Mouse (Mus musculus) ES-Bruce4 (cell line): Measurements from ENCODE around the gene Lancl3. TPM values are rescaled to one million over a fixed set of nuclear protein-coding genes. Genes with fewer than 3 reads are reported as not detected.

Experiments used
- H3K27ac ChIP-seq: 2 replicates; pipeline ENCODE4 v1.5.1; 2012; ENCODE audit warnings: low read length, inconsistent platforms; ENCODE audit not compliant: insufficient read depth
- H3K27me3 ChIP-seq: 2 replicates; pipeline ENCODE4 v1.6.1; 2012; ENCODE audit warnings: mild to moderate bottlenecking, low read length, inconsistent platforms; ENCODE audit not compliant: control insufficient read depth, poor library complexity, insufficient read depth, severe bottlenecking
- H3K36me3 ChIP-seq: 2 replicates; pipeline ENCODE4 v1.6.1; 2012; ENCODE audit warnings: inconsistent platforms, mild to moderate bottlenecking, low read length, moderate library complexity; ENCODE audit not compliant: control insufficient read depth, poor library complexity, insufficient read depth, severe bottlenecking
- H3K4me1 ChIP-seq: one replicate; pipeline ENCODE4 v1.8.1; 2011; ENCODE audit warnings: low read length; ENCODE audit not compliant: control insufficient read depth, insufficient read depth
- H3K4me3 ChIP-seq: 2 replicates; pipeline ENCODE4 v1.5.1; 2011; ENCODE audit warnings: low read depth, mild to moderate bottlenecking, low read length
- H3K9ac ChIP-seq: 2 replicates; pipeline ENCODE4 v1.6.1; 2012; ENCODE audit warnings: low read depth, mild to moderate bottlenecking, inconsistent platforms; ENCODE audit not compliant: poor library complexity, severe bottlenecking
- H3K9me3 ChIP-seq: replicated peaks from 2 replicates; pipeline ENCODE4 v1.6.1; 2012; ENCODE audit warnings: mild to moderate bottlenecking, low read length, inconsistent platforms; ENCODE audit not compliant: control insufficient read depth, poor library complexity, insufficient read depth, severe bottlenecking
- CTCF ChIP-seq: IDR thresholded peaks from one replicate; pipeline ENCODE4 v1.8.1; 2011; ENCODE audit warnings: low read depth, low read length
- EP300 ChIP-seq: IDR thresholded peaks from 2 replicates; pipeline ENCODE4 v1.6.1; 2011; ENCODE audit warnings: low read depth, low read length; ENCODE audit not compliant: insufficient read depth
- POLR2A ChIP-seq: IDR thresholded peaks from one replicate; pipeline ENCODE4 v1.8.1; 2011; ENCODE audit warnings: low read length; ENCODE audit not compliant: insufficient read depth
- polyA plus RNA-seq: library from polyadenylated mRNA; stranded (reverse); fragments of >200 nt; gene quantifications from 2 replicates; pipeline ENCODE4 v1.2.4, GENCODE M21; 2011; ENCODE audit warnings: low read depth; ENCODE audit not compliant: missing spikeins, insufficient read depth, insufficient read length

Gene Lancl3
- polyA plus RNA-seq, 1 experiment, result 0.49 TPM

GRCm38 (mm10) chrX:9227105-9227504 lies 27.4 kb downstream of the Lancl3 start:
- no peaks in the 10 kb centered on the region for H3K4me1 ChIP-seq
- no peak overlapping the region for H3K27ac ChIP-seq
- H3K4me3 ChIP-seq, result no peak overlapping the region
- H3K9ac ChIP-seq, result no peak overlapping the region
- H3K27me3 ChIP-seq, result no peaks in the 10 kb centered on the region
- H3K9me3 ChIP-seq, result no peaks in the 10 kb centered on the region
- no peaks in the 10 kb centered on the region for H3K36me3 ChIP-seq
- no peak for TF ChIP-seq EP300
- TF ChIP-seq POLR2A, result no peak
- no peak for TF ChIP-seq CTCF

GRCm38 (mm10) chrX:9240737-9241591 lies 41.3 kb downstream of the Lancl3 start:
- H3K27me3 ChIP-seq, result no peaks in the 10 kb centered on the region
- H3K9ac ChIP-seq, result no peak overlapping the region
- H3K4me1 ChIP-seq, result peaks cover 2% of the 10 kb centered on the region
- H3K9me3 ChIP-seq, result no peaks in the 10 kb centered on the region
- H3K36me3 ChIP-seq, result no peaks in the 10 kb centered on the region
- no peak overlapping the region for H3K4me3 ChIP-seq
- no peak for TF ChIP-seq CTCF
- no peak for TF ChIP-seq EP300
- no peak for TF ChIP-seq POLR2A
- H3K27ac ChIP-seq, result no peak overlapping the region

GRCm38 (mm10) chrX:9243381-9243864 lies 43.7 kb downstream of the Lancl3 start:
- H3K4me3 ChIP-seq, result no peak overlapping the region
- no peaks in the 10 kb centered on the region for H3K27me3 ChIP-seq

GRCm38 (mm10) chrX:9244603-9245336 lies 45.1 kb downstream of the Lancl3 start:
- no peak for TF ChIP-seq POLR2A
- no peak for TF ChIP-seq CTCF
- TF ChIP-seq EP300, result no peak
- Histone ChIP-seq H3K9me3 (no peaks in the 10 kb centered on the region), H3K36me3 (no peaks in the 10 kb centered on the region), H3K4me3 (no peak overlapping the region), H3K9ac (no peak overlapping the region), H3K27ac (no peak overlapping the region), H3K4me1 (peaks cover 2% of the 10 kb centered on the region), H3K27me3 (no peaks in the 10 kb centered on the region)

More at GRCm38 (mm10) chrX:9243381-9243864, 43.7 kb downstream of the Lancl3 start:
- no peak for TF ChIP-seq EP300
- TF ChIP-seq POLR2A, result no peak
- no peak for TF ChIP-seq CTCF
- Histone ChIP-seq H3K27ac (no peak overlapping the region), H3K36me3 (no peaks in the 10 kb centered on the region), H3K4me1 (peaks cover 2% of the 10 kb centered on the region), H3K9ac (no peak overlapping the region), H3K9me3 (no peaks in the 10 kb centered on the region)

GRCm38 (mm10) chrX:9248911-9249310 lies 49.2 kb downstream of the Lancl3 start:
- Histone ChIP-seq H3K27me3 (no peaks in the 10 kb centered on the region), H3K27ac (no peak overlapping the region), H3K9me3 (no peaks in the 10 kb centered on the region), H3K4me1 (no peaks in the 10 kb centered on the region), H3K4me3 (no peak overlapping the region), H3K36me3 (no peaks in the 10 kb centered on the region), H3K9ac (no peak overlapping the region)
- TF ChIP-seq CTCF (no peak), POLR2A (no peak)

GRCm38 (mm10) chrX:9253990-9254389 lies 54.3 kb downstream of the Lancl3 start:
- H3K9me3 ChIP-seq, result no peaks in the 10 kb centered on the region
- H3K4me3 ChIP-seq, result no peak overlapping the region
- no peaks in the 10 kb centered on the region for H3K27me3 ChIP-seq
- TF ChIP-seq POLR2A (no peak), EP300 (no peak), CTCF (no peak)
- peak overlapping the region; percentile 36; the same call in 1 of the 2 replicates for H3K27ac ChIP-seq
- no peaks in the 10 kb centered on the region for H3K36me3 ChIP-seq
- H3K4me1 ChIP-seq, result no peaks in the 10 kb centered on the region
- H3K9ac ChIP-seq, result no peak overlapping the region
